Mouse (Mus musculus): ENCODE measurements at regions not wholly inside any gene's neighbourhood (a gene's known extent, or its start where the extent isn't known, plus 50 kb on each side); places are given as distances from the start of the nearest gene placed in this dataset.
"Not testable (repeated sequence)": the region's sequence is repeated elsewhere in the genome, so short reads cannot be mapped to it uniquely, and the experiment has no call there.

- not testable (repeated sequence) for TF ChIP-seq CTCF (IDR thresholded peaks at IDR 0.05; ENCODE audit: control insufficient read depth, insufficient read depth, low read length); POLR2A (IDR thresholded peaks at IDR 0.05; ENCODE audit: borderline replicate concordance, control insufficient read depth, low read depth, low read length)
Observed at GRCm38 (mm10) chr10:117448783-117449182, 69.0 kb upstream of the Cpsf6 start.

Data from bone marrow, adult 2 months (tissue).